Mouse (Mus musculus) intestine, embryonic 15.5 days (tissue): ENCODE measurements at regions not wholly inside any gene's neighbourhood (a gene's known extent, or its start where the extent isn't known, plus 50 kb on each side); places are given as distances from the start of the nearest gene placed in this dataset.

Source experiments
- ATAC-seq: fragments of 200-750 bp; cut with Nextera tagmentation; 2 replicates; pipeline ENCODE4 v1.8.0; 2017; ENCODE audit warnings: moderate TSS enrichment, moderate library complexity
- H3K27ac ChIP-seq: fragments of 300-500 bp; sonication (generic); 2 replicates; pipeline ENCODE4 v1.5.1; 2015; ENCODE audit warnings: mild to moderate bottlenecking, inconsistent platforms
- H3K27me3 ChIP-seq: fragments of 300-500 bp; sonication (generic); replicated peaks from 2 replicates; pipeline ENCODE4 v1.6.1; 2015; ENCODE audit warnings: inconsistent platforms
- H3K36me3 ChIP-seq: fragments of 300-500 bp; sonication (generic); 2 replicates; pipeline ENCODE4 v1.6.1; 2015; ENCODE audit warnings: inconsistent platforms
- H3K4me1 ChIP-seq: fragments of 300-500 bp; sonication (generic); replicated peaks from 2 replicates; pipeline ENCODE4 v1.6.1; 2015; ENCODE audit warnings: inconsistent platforms
- H3K4me2 ChIP-seq: fragments of 300-500 bp; sonication (generic); replicated peaks from 2 replicates; pipeline ENCODE4 v1.6.1; 2015; ENCODE audit warnings: mild to moderate bottlenecking, inconsistent platforms
- H3K4me3 ChIP-seq: fragments of 300-500 bp; sonication (generic); replicated peaks from 2 replicates; pipeline ENCODE4 v1.5.1; 2015; ENCODE audit warnings: inconsistent platforms
- H3K9ac ChIP-seq: fragments of 300-500 bp; sonication (generic); 2 replicates; pipeline ENCODE4 v1.6.1; 2015; ENCODE audit warnings: inconsistent platforms
- H3K9me3 ChIP-seq: fragments of 300-500 bp; sonication (generic); 2 replicates; pipeline ENCODE4 v1.6.1; 2016; ENCODE audit warnings: inconsistent platforms
- WGBS: fragments of 180-500 bp; shearing (Covaris S2); methylation state at CpG from one replicate; pipeline ENCODE4 v1.1.7; 2015; 5-methylcytosine and 5-hydroxymethylcytosine counted together

DNA sequence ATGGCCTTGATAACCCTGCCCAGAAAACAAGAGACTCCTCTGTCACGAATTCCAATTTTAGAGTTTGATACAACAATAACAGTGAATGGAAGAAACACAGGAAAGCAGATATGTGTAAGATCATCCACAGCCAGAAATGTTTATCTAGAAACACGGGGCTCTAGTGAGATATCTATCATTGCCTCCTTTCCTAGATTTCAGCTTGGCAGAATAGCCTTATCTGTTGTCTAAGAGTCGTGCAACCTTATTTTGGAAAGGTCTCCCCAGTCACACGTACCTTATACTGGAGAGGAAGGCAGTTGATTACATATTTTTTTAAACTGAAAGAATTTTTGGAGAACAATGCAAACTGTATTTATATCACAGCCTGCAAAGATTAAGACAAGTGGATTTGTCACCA is 61.6 kb downstream of the Gm10295 start:
- Histone ChIP-seq H3K4me3 (no peak overlapping the region), H3K9me3 (no peaks in the 10 kb centered on the region), H3K27ac (no peak overlapping the region), H3K36me3 (no peaks in the 10 kb centered on the region), H3K4me1 (no peaks in the 10 kb centered on the region), H3K4me2 (no peak overlapping the region), H3K27me3 (no peaks in the 10 kb centered on the region), H3K9ac (no peak overlapping the region)
- no peak for ATAC-seq
- WGBS: 52% methylated on average over 4 of the region's 4 CpGs

GRCm38 (mm10) chr7:71289266-71289665 is 62.0 kb downstream of the Gm10295 start:
- H3K27me3 ChIP-seq: no peaks in the 10 kb centered on the region
- H3K4me3 ChIP-seq: no peak overlapping the region
- no peak overlapping the region for H3K27ac ChIP-seq
- ATAC-seq: no peak
- H3K36me3 ChIP-seq: no peaks in the 10 kb centered on the region
- H3K9ac ChIP-seq: no peak overlapping the region
- no peaks in the 10 kb centered on the region for H3K4me1 ChIP-seq
- H3K9me3 ChIP-seq: no peaks in the 10 kb centered on the region
- no peak overlapping the region for H3K4me2 ChIP-seq
- 52% methylated on average over 5 of the region's 5 CpGs for WGBS

GRCm38 (mm10) chr7:71287441-71287840 is 63.8 kb downstream of the Gm10295 start:
- H3K27ac ChIP-seq: no peak overlapping the region
- ATAC-seq: no peak
- H3K4me2 ChIP-seq: no peak overlapping the region
- H3K27me3 ChIP-seq: no peaks in the 10 kb centered on the region
- no peak overlapping the region for H3K9ac ChIP-seq
- H3K36me3 ChIP-seq: no peaks in the 10 kb centered on the region
- H3K4me1 ChIP-seq: no peaks in the 10 kb centered on the region
- H3K9me3 ChIP-seq: peaks cover 2% of the 10 kb centered on the region; the same call in 1 of the 2 replicates
- WGBS: 83% methylated on average over 7 of the region's 7 CpGs
- no peak overlapping the region for H3K4me3 ChIP-seq

- Histone ChIP-seq H3K4me1 (no peaks in the 10 kb centered on the region), H3K27me3 (no peaks in the 10 kb centered on the region), H3K9ac (no peak overlapping the region), H3K4me3 (no peak overlapping the region), H3K36me3 (no peaks in the 10 kb centered on the region), H3K27ac (no peak overlapping the region), H3K9me3 (peaks cover 2% of the 10 kb centered on the region; the same call in 1 of the 2 replicates), H3K4me2 (no peak overlapping the region)
- ATAC-seq: no peak
Observed at GRCm38 (mm10) chr7:71284246-71284645, 67.0 kb downstream of the Gm10295 start.

DNA sequence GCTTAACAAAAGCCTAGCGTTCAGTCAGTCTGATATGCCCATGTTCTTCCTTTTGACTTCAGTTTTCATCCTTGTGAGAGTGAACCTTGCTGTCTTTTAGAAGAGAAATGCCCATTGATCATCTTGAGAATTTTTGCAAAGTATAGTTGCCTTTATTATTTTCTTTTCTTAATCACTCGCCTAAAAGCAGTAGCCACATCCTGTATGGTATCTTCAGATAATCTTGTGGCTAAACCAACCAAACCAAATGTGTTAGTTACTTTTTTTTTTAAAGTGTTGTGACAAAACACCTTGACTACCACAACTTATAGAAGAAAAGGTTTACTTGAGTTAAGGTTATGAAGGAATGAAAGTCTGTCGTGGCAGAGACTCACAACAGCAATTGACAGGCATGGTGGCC is 67.9 kb downstream of the Gm10295 start:
- no peak overlapping the region for H3K4me3 ChIP-seq
- no peaks in the 10 kb centered on the region for H3K4me1 ChIP-seq
- no peak overlapping the region for H3K4me2 ChIP-seq
- peaks cover 2% of the 10 kb centered on the region; the same call in 1 of the 2 replicates for H3K9me3 ChIP-seq
- no peaks in the 10 kb centered on the region for H3K36me3 ChIP-seq
- 90% methylated on average over 3 of the region's 3 CpGs for WGBS
- H3K27ac ChIP-seq: no peak overlapping the region
- no peak for ATAC-seq
- no peak overlapping the region for H3K9ac ChIP-seq
- no peaks in the 10 kb centered on the region for H3K27me3 ChIP-seq

- no peak overlapping the region for H3K9ac ChIP-seq
- no peak overlapping the region for H3K4me2 ChIP-seq
- H3K4me1 ChIP-seq: no peaks in the 10 kb centered on the region
- no peak overlapping the region for H3K4me3 ChIP-seq
- H3K9me3 ChIP-seq: no peaks in the 10 kb centered on the region
- H3K36me3 ChIP-seq: no peaks in the 10 kb centered on the region
- ATAC-seq: no peak
- H3K27me3 ChIP-seq: no peaks in the 10 kb centered on the region
- no peak overlapping the region for H3K27ac ChIP-seq
- WGBS: 82% methylated on average over 8 of the region's 8 CpGs
Observed at GRCm38 (mm10) chr7:71266101-71266500, 85.2 kb downstream of the Gm10295 start.

DNA sequence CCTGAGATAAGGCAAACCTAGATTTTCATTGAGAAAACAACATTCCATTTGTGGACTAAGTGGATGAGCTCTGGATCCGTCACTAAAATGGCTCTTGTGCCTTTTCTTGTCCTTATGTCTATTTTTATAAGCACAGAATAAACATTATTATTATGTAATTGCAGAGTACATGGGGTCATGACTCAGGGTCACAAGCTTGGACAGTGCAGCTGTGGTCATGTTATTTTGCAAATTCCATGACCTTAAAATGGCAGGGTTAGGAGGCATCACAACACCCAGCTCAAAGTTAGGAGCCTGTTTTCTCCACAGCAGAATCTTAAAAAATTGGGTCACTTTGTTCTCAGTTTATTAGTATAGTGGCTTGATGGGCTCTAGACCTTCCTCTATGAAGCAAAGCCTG is 87.2 kb downstream of the Gm10295 start:
- Histone ChIP-seq H3K9me3 (no peaks in the 10 kb centered on the region), H3K4me2 (no peak overlapping the region), H3K36me3 (no peaks in the 10 kb centered on the region), H3K4me1 (no peaks in the 10 kb centered on the region), H3K27me3 (no peaks in the 10 kb centered on the region), H3K4me3 (no peak overlapping the region), H3K27ac (no peak overlapping the region), H3K9ac (no peak overlapping the region)
- ATAC-seq: no peak
- WGBS: 55% methylated on average over 1 of the region's 1 CpGs

DNA sequence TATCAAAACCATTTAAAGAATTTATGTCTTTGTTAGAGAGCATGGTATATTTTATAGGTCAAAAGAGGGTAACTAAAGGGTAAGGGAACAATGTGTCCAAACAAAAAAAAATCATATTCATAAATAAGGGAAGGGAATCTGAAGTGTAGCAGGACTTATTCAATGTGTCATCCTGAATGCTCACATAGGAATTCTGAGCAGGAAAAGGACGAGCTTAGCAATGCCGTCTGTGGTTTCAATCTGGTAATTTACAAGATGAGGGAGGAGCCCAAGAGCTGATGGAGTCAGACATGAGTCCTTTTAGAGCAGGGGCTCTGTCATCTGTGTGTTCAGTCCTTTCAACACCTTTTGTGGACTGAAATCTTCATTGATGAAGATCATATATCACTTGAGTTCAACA is 101.6 kb downstream of the Gm10295 start:
- Histone ChIP-seq H3K27me3 (no peaks in the 10 kb centered on the region), H3K36me3 (no peaks in the 10 kb centered on the region), H3K9ac (no peak overlapping the region), H3K4me2 (no peak overlapping the region), H3K4me1 (no peaks in the 10 kb centered on the region), H3K4me3 (no peak overlapping the region), H3K27ac (no peak overlapping the region), H3K9me3 (no peaks in the 10 kb centered on the region)
- no peak for ATAC-seq
- WGBS: 50% methylated on average over 2 of the region's 2 CpGs

- no peaks in the 10 kb centered on the region for H3K9me3 ChIP-seq
- H3K4me3 ChIP-seq: no peak overlapping the region
- H3K4me2 ChIP-seq: no peak overlapping the region
- no peak overlapping the region for H3K27ac ChIP-seq
- H3K27me3 ChIP-seq: no peaks in the 10 kb centered on the region
- 45% methylated on average over 5 of the region's 5 CpGs for WGBS
- no peak for ATAC-seq
- no peaks in the 10 kb centered on the region for H3K36me3 ChIP-seq
- no peak overlapping the region for H3K9ac ChIP-seq
- H3K4me1 ChIP-seq: no peaks in the 10 kb centered on the region
Observed at GRCm38 (mm10) chr7:71249216-71249615, 102.1 kb downstream of the Gm10295 start.

- no peak for ATAC-seq
- WGBS: 81% methylated on average over 5 of the region's 5 CpGs
- Histone ChIP-seq H3K9ac (no peak overlapping the region), H3K9me3 (no peaks in the 10 kb centered on the region), H3K4me3 (no peak overlapping the region), H3K4me1 (no peaks in the 10 kb centered on the region), H3K36me3 (no peaks in the 10 kb centered on the region), H3K27me3 (no peaks in the 10 kb centered on the region), H3K4me2 (no peak overlapping the region), H3K27ac (no peak overlapping the region)
Observed at GRCm38 (mm10) chr7:71247922-71248321, 103.4 kb downstream of the Gm10295 start.

GRCm38 (mm10) chr7:71242379-71242911 is 108.8 kb downstream of the Gm10295 start:
- Histone ChIP-seq H3K27ac (no peak overlapping the region), H3K36me3 (no peaks in the 10 kb centered on the region), H3K4me3 (no peak overlapping the region), H3K4me1 (no peaks in the 10 kb centered on the region), H3K4me2 (no peak overlapping the region), H3K27me3 (no peaks in the 10 kb centered on the region), H3K9ac (no peak overlapping the region), H3K9me3 (no peaks in the 10 kb centered on the region)
- ATAC-seq: no peak
- WGBS: 69% methylated on average over 2 of the region's 2 CpGs

DNA sequence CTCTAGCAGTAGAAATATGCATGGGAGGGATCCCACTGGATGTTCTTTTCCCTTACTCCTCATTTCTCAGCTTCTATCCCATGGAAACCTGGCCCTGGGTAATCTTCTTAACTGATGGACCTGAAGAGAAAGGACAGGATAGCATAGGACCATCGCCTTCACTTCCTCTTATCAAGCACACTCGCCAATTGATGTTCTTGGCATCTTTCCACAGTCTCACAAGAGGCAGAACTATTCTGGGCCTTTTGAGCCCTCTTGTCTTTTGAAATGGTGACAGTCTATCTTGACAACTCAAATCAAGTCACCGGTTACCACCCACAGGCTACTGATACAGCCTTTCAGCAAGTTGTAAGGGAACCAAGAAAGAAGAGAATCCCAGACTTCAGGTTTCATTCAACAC is 112.1 kb downstream of the Gm10295 start:
- H3K4me2 ChIP-seq: no peak overlapping the region

GRCm38 (mm10) chr7:71236334-71236733 is 115.0 kb downstream of the Gm10295 start:
- Histone ChIP-seq H3K9me3 (no peaks in the 10 kb centered on the region), H3K4me1 (peaks cover 9% of the 10 kb centered on the region), H3K27me3 (no peaks in the 10 kb centered on the region), H3K36me3 (no peaks in the 10 kb centered on the region), H3K4me3 (no peak overlapping the region), H3K9ac (no peak overlapping the region), H3K4me2 (no peak overlapping the region), H3K27ac (no peak overlapping the region)
- ATAC-seq: no peak
- 40% methylated on average over 1 of the region's 1 CpGs for WGBS

More for the DNA sequence above, 112.1 kb downstream of the Gm10295 start:
- Histone ChIP-seq H3K36me3 (no peaks in the 10 kb centered on the region), H3K9me3 (no peaks in the 10 kb centered on the region), H3K4me3 (no peak overlapping the region), H3K27me3 (no peaks in the 10 kb centered on the region), H3K4me1 (peaks cover 6% of the 10 kb centered on the region; the same call in 1 of the 2 replicates), H3K27ac (no peak overlapping the region), H3K9ac (no peak overlapping the region)
- no peak for ATAC-seq
- WGBS: 83% methylated on average over 3 of the region's 3 CpGs
